Mouse (Mus musculus) retina, embryonic 14.5 days (tissue): Measurements from ENCODE around the gene Prox2.

ENCODE experiments used
- DNase-seq: peaks from one replicate; pipeline ENCODE4 v3.0.0-alpha.2; 2015; ENCODE audit warnings: low spot score

Gene Prox2

GRCm38 (mm10) chr12:85129426-85129978 is 18.9 kb upstream of the Prox2 start:
- no peak for DNase-seq

GRCm38 (mm10) chr12:85126986-85127603 is 16.5 kb upstream of the Prox2 start:
- DNase-seq, result no peak

DNA sequence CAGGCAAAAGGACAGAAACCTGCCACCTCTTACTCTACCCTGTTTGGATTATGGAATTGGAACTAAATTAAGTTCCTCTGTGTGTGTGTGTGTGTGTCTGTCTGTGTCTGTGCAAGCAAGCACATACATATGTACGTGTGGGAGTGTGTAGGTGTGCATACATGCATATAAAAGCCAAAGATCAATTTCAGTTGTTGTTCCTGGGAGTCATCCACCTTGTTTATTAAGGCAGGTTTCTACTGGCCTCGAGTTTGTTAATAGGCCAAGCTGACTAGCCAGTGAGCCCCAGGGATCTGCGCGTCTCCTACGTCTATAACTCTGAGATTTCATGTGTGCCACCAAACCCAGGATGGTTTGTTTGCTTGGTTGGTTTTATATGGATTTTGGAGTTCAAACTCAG is 14.2 kb upstream of the Prox2 start:
- no peak for DNase-seq

GRCm38 (mm10) chr12:85123645-85124044 is 13.1 kb upstream of the Prox2 start:
- DNase-seq, result no peak

GRCm38 (mm10) chr12:85123108-85123530 is 12.6 kb upstream of the Prox2 start:
- no peak for DNase-seq

DNA sequence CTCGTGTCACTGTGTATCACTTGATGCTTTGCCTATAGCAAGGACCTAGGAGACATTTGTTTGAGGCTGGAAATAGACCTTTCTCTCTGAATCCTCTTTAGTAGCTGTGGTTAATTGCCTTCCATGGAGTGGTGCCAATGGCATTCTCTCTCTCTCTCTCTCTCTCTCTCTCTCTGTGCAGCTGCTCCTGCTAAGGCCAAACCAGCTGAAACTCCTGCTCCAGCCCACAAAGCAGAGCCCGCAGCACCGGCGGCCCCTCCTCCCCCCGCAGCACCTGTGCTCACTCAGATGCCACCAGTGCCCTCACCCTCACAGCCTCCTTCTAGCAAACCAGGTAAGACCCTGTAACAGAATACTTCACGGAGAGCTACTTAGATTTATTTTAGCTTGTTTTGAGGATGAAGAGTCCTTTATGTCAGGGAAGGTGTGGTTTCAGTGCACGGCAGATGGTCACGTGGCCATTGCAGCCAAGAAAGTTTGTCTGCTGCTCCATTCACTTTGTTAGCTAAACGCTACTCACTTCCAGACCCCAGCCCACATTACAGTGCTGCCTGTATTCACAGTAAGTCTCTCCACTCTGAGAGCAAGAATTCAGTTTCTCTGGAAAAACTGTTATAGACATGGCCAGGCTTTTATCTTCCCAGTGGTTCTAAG is 11.4 kb upstream of the Prox2 start:
- no peak for DNase-seq

- DNase-seq, result no peak
These were observed 5.1 kb upstream of the Prox2 start for GRCm38 (mm10) chr12:85115678-85116077.

- no peak for DNase-seq
These were observed 3.4 kb upstream of the Prox2 start for GRCm38 (mm10) chr12:85113917-85114316.

- DNase-seq, result no peak
These were observed 2.8 kb upstream of the Prox2 start for GRCm38 (mm10) chr12:85113337-85113736.

DNA sequence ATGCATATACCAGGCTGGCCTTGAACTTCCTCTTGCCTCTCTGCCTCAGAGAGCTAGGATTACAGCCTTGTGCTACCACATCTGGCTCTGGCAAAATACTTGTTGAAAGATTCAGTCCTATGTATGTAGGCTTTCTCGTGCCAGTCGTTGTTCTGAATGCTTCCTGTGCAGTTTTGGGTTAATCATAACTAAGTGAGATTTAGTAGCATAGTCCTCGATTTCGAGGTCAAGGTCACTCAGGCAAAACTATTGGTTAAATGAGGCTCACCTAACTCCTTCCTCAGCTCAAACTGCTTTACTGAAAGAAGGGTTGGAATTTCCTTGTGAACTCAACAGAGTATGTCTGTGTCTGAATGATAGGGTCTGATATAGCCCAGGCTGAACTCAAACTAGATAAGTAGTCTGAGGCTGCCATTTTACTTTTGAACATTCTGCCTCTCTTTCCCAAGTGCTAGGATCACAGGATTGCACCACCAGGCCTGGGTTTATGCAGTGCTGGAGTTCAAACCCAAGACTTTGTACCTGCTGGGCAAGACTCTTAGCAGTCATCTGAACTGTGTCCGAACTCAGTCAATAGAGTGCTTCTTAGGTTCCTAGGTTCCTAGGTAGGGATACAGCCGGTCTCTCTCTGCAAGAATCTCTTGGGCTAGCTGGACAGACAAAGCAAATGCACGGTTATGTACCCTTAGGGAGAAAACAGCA is 2.1 kb upstream of the Prox2 start:
- DNase-seq, result no peak

DNA sequence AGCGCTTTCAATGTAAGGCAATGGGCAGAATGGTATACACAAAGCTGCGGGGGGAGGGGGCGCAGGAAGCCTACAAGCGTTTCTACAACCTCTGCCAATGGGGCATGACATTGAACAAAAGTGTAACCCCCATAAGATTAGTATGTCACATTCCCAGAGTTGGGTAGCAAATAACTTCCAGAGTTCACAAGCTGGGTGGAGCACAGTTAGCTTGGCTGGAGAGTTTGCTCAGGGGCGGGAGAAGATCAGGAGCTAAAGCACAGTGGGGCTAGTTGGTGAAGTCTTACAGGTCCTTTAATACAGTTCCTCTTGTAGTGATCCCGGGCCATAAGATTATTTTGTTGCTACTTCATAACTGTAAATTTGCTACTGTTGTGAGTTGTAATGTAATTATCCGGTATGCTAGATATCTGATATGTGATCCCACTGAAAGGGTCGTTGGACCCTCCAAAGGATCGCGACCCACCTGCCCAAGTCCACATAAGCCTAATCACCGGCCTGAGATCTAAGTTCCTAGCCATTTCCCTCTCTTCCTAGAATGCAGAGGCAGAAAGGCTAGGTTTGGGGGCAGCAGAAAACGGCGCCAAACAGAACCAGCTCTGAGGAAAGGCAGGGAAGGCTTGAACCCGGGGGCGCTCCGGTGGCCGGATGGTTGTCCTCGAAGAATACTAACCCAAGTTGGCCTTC is 405 bp downstream of the Prox2 start:
- no peak for DNase-seq

DNA sequence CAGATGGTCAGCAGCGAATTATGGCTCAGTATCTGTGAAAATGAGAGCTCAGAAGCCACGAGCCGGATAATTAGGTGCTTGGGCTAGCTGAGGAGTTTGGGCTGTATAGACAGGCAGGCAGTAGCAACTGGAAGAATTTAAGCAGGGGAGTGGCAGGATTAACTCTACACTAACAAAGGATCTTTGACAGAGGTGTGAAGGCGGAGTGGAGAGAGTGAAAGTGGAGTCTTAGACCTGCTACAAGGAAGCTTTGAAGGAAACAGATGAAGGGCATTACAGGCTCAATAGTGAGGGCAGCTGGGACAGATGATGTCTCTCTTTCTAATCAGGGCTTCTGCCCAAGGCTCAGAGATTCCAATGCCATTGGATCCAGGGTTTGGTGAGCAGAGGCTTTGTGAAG is 1.1 kb downstream of the Prox2 start:
- no peak for DNase-seq

DNA sequence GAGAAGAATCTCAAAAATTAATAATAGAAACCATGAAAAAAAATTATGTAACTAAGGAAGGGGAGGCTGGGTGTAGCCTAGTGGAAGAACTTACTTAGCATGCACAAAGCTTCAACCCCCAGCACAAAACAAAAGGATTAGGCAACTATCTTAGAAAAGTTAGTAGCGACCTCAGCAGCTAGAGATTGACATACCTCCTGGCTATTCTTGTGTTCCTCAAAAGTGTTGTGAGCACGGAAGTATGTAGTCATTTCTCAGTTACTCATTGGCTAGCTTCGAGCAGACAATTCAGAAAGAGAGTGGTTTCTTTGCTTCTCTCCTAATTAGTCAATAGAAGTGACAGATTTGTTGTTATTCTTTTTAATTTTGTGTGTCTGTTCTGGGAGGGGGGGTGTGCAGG is 1.9 kb downstream of the Prox2 start:
- no peak for DNase-seq

GRCm38 (mm10) chr12:85106292-85106691 is 4.3 kb downstream of the Prox2 start:
- peak; percentile 23 for DNase-seq

DNA sequence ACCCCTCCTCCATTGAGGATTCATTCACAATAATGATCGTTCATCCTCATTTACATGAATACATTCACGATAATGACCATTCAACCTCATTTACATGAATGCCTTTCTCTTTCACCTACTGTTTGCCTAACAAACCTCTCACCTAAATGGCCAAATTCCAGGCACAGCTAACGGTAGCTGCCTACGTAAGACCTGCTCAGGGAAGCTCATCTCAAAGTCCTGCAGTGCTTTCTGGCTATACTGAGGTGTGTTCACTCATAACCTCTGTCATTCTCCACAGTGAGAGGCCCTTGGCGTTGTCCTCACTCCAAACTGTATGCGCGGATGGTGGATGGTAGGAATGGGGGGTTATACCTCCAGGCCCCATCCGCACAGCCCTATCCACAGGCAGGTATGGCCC is 5.8 kb downstream of the Prox2 start:
- DNase-seq, result no peak

DNA sequence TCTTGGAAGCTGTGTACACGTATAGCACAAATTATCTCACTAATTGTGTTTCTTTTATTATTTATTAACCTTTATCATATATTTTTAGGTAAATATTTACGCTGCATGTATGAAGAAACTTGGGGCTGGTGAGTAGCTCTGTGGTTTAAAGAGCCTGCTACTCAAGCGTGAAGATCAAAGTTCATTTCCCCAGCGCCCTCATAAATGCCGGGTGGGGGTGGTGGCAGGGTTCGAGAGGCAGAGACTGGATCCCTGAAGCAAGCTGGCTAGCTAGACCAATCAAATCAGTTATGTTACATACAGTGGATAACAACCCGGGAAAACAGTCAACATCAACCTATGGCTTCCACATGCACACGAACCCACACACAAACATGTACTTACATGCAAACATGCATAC is 7.5 kb downstream of the Prox2 start:
- DNase-seq, result no peak

GRCm38 (mm10) chr12:85101521-85102106 is 8.9 kb downstream of the Prox2 start:
- DNase-seq, result no peak

- DNase-seq, result no peak
These were observed 9.6 kb downstream of the Prox2 start for GRCm38 (mm10) chr12:85101001-85101400.

DNA sequence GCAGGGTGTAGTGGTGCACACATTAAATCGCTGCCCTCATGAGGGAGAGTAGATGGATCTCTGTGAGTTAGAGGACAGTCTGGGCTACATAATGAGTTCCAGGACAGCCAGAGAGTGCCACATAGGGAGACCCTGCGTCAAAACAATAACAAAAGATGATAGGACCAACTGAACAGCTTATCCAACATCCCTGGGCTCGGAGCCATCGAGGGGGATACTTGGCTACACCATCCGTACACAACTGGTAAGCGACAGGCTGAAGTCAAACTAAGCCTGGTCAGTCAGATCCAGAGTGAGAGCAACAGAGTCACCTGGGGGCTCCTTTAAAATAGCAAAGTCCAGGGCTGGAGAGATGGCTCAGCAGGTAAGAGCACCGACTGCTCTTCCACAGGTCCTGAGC is 14.7 kb downstream of the Prox2 start:
- no peak for DNase-seq

DNA sequence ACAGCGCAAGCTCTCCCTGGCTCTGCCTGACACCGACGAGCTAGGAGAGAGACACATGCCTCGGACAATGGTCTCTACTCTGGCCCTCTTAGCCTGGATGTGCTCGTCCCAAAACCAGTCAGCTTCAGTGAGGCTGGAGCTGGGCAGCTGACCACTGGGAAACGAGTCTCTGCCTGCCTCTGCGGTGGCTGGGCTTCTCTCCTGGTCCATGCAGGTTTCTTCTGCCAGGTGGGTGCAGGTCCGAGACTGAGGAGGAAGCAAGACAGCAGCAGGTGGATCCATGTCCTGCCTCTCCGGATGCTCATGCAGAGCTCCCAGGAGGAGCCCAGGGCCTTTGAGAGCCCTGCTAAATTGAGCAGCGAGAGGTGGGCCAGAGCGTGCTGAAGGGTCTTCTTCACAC is 15.4 kb downstream of the Prox2 start:
- DNase-seq, result no peak

- no peak for DNase-seq
These were observed 15.9 kb downstream of the Prox2 start for GRCm38 (mm10) chr12:85094706-85095105.

DNA sequence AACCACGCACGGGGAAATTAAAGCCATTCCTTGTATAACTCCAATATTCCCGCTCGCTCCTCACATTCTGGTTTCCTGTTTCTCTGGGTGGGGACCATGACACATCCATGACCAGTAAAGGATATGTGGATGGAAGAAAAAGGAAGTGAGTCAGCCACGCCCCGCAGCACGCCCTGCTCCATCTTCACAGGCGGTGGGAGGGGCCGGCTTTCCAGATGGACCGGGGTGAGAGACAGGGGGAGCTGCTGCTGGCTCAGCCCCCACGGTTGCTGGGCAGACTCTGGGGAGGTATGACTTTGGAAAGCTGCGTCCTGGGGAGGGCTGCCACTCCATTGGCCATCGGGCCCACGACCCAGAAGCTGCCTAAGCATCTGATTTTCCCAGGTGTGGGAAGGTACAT is 16.5 kb downstream of the Prox2 start:
- DNase-seq, result no peak
